Comparison of ENCODE assay signal across 9 mouse cellular contexts in genomic region chr9:107541005-107541404, GRCm38 (mm10). TPM values are rescaled to one million over a fixed set of nuclear protein-coding genes. Genes with fewer than 3 reads are reported as not detected.
A peak's percentile ranks its signal among the peaks of the same experiment; 100 is the strongest.
DNase-seq lines count a peak whose midpoint lies in the region; ATAC-seq and TF ChIP-seq lines count a peak whose summit lies in the region.
"Had no signal": no experiment of that assay in that cellular context is flagged by ENCODE, and none has a peak within 500 bp of the region (broad histone marks: within the 10 kb centered on the region; RNA-seq: fewer than 3 reads in every experiment).

No protein-coding gene starts in this region.

- peak overlapping the region; percentile 77 for H3K4me2 ChIP-seq in forebrain, embryonic 15.5 days (replicated peaks)
- peak overlapping the region; percentile 93 for H3K4me2 ChIP-seq in limb, embryonic 15.5 days
- H3K4me2 ChIP-seq in stomach, postnatal 0 days (replicated peaks; ENCODE audit: low read depth), result peak overlapping the region; percentile 78

- TF ChIP-seq EP300 in stomach, postnatal 0 days (optimal IDR thresholded peaks at IDR 0.05), result no peak

- no peak for TF ChIP-seq CTCF in stomach, postnatal 0 days (IDR thresholded peaks at IDR 0.05; ENCODE audit: low read depth)

- no peak overlapping the region; the same call in 1 of the 2 replicates for H3K27ac ChIP-seq in forebrain, embryonic 15.5 days (replicated peaks)
- 0 out of 2 replicates have a peak overlapping the region, but pooled peaks have one; percentile 77 for H3K27ac ChIP-seq in limb, embryonic 15.5 days
- no peak overlapping the region for H3K27ac ChIP-seq in stomach, postnatal 0 days (replicated peaks)

- no peak for DNase-seq in stomach, postnatal 0 days (ENCODE audit: low spot score)
- DNase-seq in left cerebral cortex, adult 8-10 months (ENCODE audit: low spot score in 2 of 2), result no peak
- no peak for DNase-seq in right cerebral cortex, postnatal 36 days (ENCODE audit: low spot score in 2 of 2)
- DNase-seq: adrenal gland, adult 8-10 months had no signal

- H3K9ac ChIP-seq in forebrain, embryonic 15.5 days (replicated peaks), result peak overlapping the region; percentile 65
- H3K9ac ChIP-seq in limb, embryonic 15.5 days, result no peak overlapping the region
- 0 out of 2 replicates have a peak overlapping the region, but pooled peaks have one; percentile 41 for H3K9ac ChIP-seq in stomach, postnatal 0 days (ENCODE audit: low read length)

- WGBS in forebrain, embryonic 15.5 days, result 35% methylated on average over 10 of the region's 10 CpGs
- WGBS in limb, embryonic 15.5 days, result 29% methylated on average over 10 of the region's 10 CpGs
- 20% methylated on average over 10 of the region's 10 CpGs for WGBS in stomach, postnatal 0 days

- H3K36me3 ChIP-seq in megakaryocyte, embryonic 14.5 days (replicated peaks; ENCODE audit: low read length), result peaks cover 67% of the 10 kb centered on the region
- H3K36me3 ChIP-seq in forebrain, embryonic 15.5 days, result peaks cover 46% of the 10 kb centered on the region
- peaks cover 53% of the 10 kb centered on the region for H3K36me3 ChIP-seq in limb, embryonic 15.5 days
- H3K36me3 ChIP-seq in stomach, postnatal 0 days (ENCODE audit: control insufficient read depth, insufficient read depth, low read length), result peaks cover 13% of the 10 kb centered on the region

- H3K4me1 ChIP-seq in megakaryocyte, embryonic 14.5 days, result peaks cover 74% of the 10 kb centered on the region
- H3K4me1 ChIP-seq in forebrain, embryonic 15.5 days, result peaks cover 46% of the 10 kb centered on the region
- peaks cover 50% of the 10 kb centered on the region for H3K4me1 ChIP-seq in limb, embryonic 15.5 days
- H3K4me1 ChIP-seq in stomach, postnatal 0 days (replicated peaks; ENCODE audit: control insufficient read depth, insufficient read depth), result peaks cover 5% of the 10 kb centered on the region; the same call in 1 of the 2 replicates

- no peaks in the 10 kb centered on the region for H3K27me3 ChIP-seq in megakaryocyte, embryonic 14.5 days (replicated peaks)
- H3K27me3 ChIP-seq in forebrain, embryonic 15.5 days, result no peaks in the 10 kb centered on the region
- no peaks in the 10 kb centered on the region for H3K27me3 ChIP-seq in limb, embryonic 15.5 days
- no peaks in the 10 kb centered on the region for H3K27me3 ChIP-seq in stomach, postnatal 0 days (ENCODE audit: control insufficient read depth, insufficient read depth, low read length)

- no peaks in the 10 kb centered on the region for H3K9me3 ChIP-seq in megakaryocyte, embryonic 14.5 days
- H3K9me3 ChIP-seq in forebrain, embryonic 15.5 days, result no peaks in the 10 kb centered on the region
- no peaks in the 10 kb centered on the region for H3K9me3 ChIP-seq in limb, embryonic 15.5 days
- H3K9me3 ChIP-seq in stomach, postnatal 0 days (ENCODE audit: control insufficient read depth, low read length), result no peaks in the 10 kb centered on the region

- H3K4me3 ChIP-seq in megakaryocyte, embryonic 14.5 days (replicated peaks), result peak overlapping the region; percentile 94
- H3K4me3 ChIP-seq in forebrain, embryonic 15.5 days, result peak overlapping the region; percentile 89
- H3K4me3 ChIP-seq in limb, embryonic 15.5 days, result peak overlapping the region; percentile 76
- peak overlapping the region; percentile 63; the same call in 1 of the 2 replicates for H3K4me3 ChIP-seq in stomach, postnatal 0 days (ENCODE audit: low read depth, low read length)

- ATAC-seq in megakaryocyte, adult 5-6 weeks (ENCODE audit: poor library complexity, severe bottlenecking), result no peak
- ATAC-seq in forebrain, embryonic 15.5 days (replicated peaks), result no peak
- no peak for ATAC-seq in limb, embryonic 15.5 days (ENCODE audit: insufficient number of reproducible peaks, low FRiP score, low TSS enrichment, low read depth)
- ATAC-seq in stomach, postnatal 0 days (ENCODE audit: low FRiP score, low TSS enrichment), result no peak

RNA-seq across cellular contexts. Expression of gene Cyb561d2, which starts 1.0 kb away (rescaled TPM):
- polyA plus RNA-seq in megakaryocyte, embryonic 14.5 days (2012; ENCODE audit: insufficient read depth, low replicate concordance), result 4.2 and 18.5 TPM in 2 replicates
- 12.8 and 15.5 TPM in 2 replicates for total RNA-seq in megakaryocyte, adult 5-6 weeks (2015)
- 14.2 and 21.7 TPM in 2 replicates for total RNA-seq in megakaryocyte, adult 5-6 weeks (2017)
- 34.7 and 36.0 TPM in 2 replicates for polyA plus RNA-seq in forebrain, embryonic 15.5 days (2015; fragmentation: Nextera tagmentation; extraction: Ambion mirVana)
- polyA plus RNA-seq in limb, embryonic 15.5 days (2015; fragmentation: Nextera tagmentation; extraction: Ambion mirVana), result 25.9 and 26.0 TPM in 2 replicates
- polyA plus RNA-seq in stomach, postnatal 0 days (2015; fragmentation: Nextera tagmentation; extraction: Ambion mirVana), result 26.7 and 28.2 TPM in 2 replicates
- total RNA-seq in left cerebral cortex, adult 8-10 months (2022), result 10 to 100 TPM; 16.3 to 20.6 (median 19.2) TPM

RNA-seq across cellular contexts. Expression of gene Nprl2, which starts 1.0 kb away (rescaled TPM):
- 0.37 TPM in 1 of 2 replicates, not detected in the other for polyA plus RNA-seq in megakaryocyte, embryonic 14.5 days (2012; ENCODE audit: insufficient read depth, low replicate concordance)
- total RNA-seq in megakaryocyte, adult 5-6 weeks (2015), result 8.3 and 12.5 TPM in 2 replicates
- 15.7 and 18.9 TPM in 2 replicates for total RNA-seq in megakaryocyte, adult 5-6 weeks (2017)
- 74.9 and 78.7 TPM in 2 replicates for polyA plus RNA-seq in forebrain, embryonic 15.5 days (2015; fragmentation: Nextera tagmentation; extraction: Ambion mirVana)
- polyA plus RNA-seq in limb, embryonic 15.5 days (2015; fragmentation: Nextera tagmentation; extraction: Ambion mirVana), result 40.4 and 44.1 TPM in 2 replicates
- 24.8 and 24.9 TPM in 2 replicates for polyA plus RNA-seq in stomach, postnatal 0 days (2015; fragmentation: Nextera tagmentation; extraction: Ambion mirVana)
- total RNA-seq in left cerebral cortex, adult 8-10 months (2022), result 10 to 100 TPM; 40.8 to 42.3 (median 41.8) TPM

RNA-seq across cellular contexts. Expression of gene Zmynd10, which starts 6.1 kb away (rescaled TPM):
- 0.68 TPM in 1 of 2 replicates, not detected in the other for polyA plus RNA-seq in megakaryocyte, embryonic 14.5 days (2012; ENCODE audit: insufficient read depth, low replicate concordance)
- total RNA-seq in megakaryocyte, adult 5-6 weeks (2015), result not detected in 2 replicates
- not detected in 2 replicates for total RNA-seq in megakaryocyte, adult 5-6 weeks (2017)
- polyA plus RNA-seq in forebrain, embryonic 15.5 days (2015; fragmentation: Nextera tagmentation; extraction: Ambion mirVana), result 3.7 and 4.6 TPM in 2 replicates
- 1.0 and 1.3 TPM in 2 replicates for polyA plus RNA-seq in limb, embryonic 15.5 days (2015; fragmentation: Nextera tagmentation; extraction: Ambion mirVana)
- polyA plus RNA-seq in stomach, postnatal 0 days (2015; fragmentation: Nextera tagmentation; extraction: Ambion mirVana), result 0.94 and 0.97 TPM in 2 replicates
- 1 to 10 TPM; 5.1 to 8.3 (median 6.3) TPM for total RNA-seq in left cerebral cortex, adult 8-10 months (2022)
- total RNA-seq: gastrocnemius, postnatal 4 days had no signal

RNA-seq across cellular contexts. Expression of gene Tmem115, which starts 7.3 kb away (rescaled TPM):
- 12.0 and 24.4 TPM in 2 replicates for polyA plus RNA-seq in megakaryocyte, embryonic 14.5 days (2012; ENCODE audit: insufficient read depth, low replicate concordance)
- 6.8 and 9.3 TPM in 2 replicates for total RNA-seq in megakaryocyte, adult 5-6 weeks (2015)
- 14.8 and 15.2 TPM in 2 replicates for total RNA-seq in megakaryocyte, adult 5-6 weeks (2017)
- 45.7 and 45.8 TPM in 2 replicates for polyA plus RNA-seq in forebrain, embryonic 15.5 days (2015; fragmentation: Nextera tagmentation; extraction: Ambion mirVana)
- 51.1 and 51.8 TPM in 2 replicates for polyA plus RNA-seq in limb, embryonic 15.5 days (2015; fragmentation: Nextera tagmentation; extraction: Ambion mirVana)
- polyA plus RNA-seq in stomach, postnatal 0 days (2015; fragmentation: Nextera tagmentation; extraction: Ambion mirVana), result 41.9 and 43.2 TPM in 2 replicates
- 10 to 100 TPM; 36.2 to 37.2 (median 36.9) TPM for total RNA-seq in left cerebral cortex, adult 8-10 months (2022)

RNA-seq across cellular contexts. Expression of gene Rassf1, which starts 10.3 kb away (rescaled TPM):
- polyA plus RNA-seq in megakaryocyte, embryonic 14.5 days (2012; ENCODE audit: insufficient read depth, low replicate concordance), result 10.3 and 12.6 TPM in 2 replicates
- total RNA-seq in megakaryocyte, adult 5-6 weeks (2015), result 34.3 and 37.7 TPM in 2 replicates
- total RNA-seq in megakaryocyte, adult 5-6 weeks (2017), result 46.7 and 57.3 TPM in 2 replicates
- 38.9 and 41.1 TPM in 2 replicates for polyA plus RNA-seq in forebrain, embryonic 15.5 days (2015; fragmentation: Nextera tagmentation; extraction: Ambion mirVana)
- polyA plus RNA-seq in limb, embryonic 15.5 days (2015; fragmentation: Nextera tagmentation; extraction: Ambion mirVana), result 89.7 and 95.4 TPM in 2 replicates
- polyA plus RNA-seq in stomach, postnatal 0 days (2015; fragmentation: Nextera tagmentation; extraction: Ambion mirVana), result 44.2 and 46.5 TPM in 2 replicates
- 10 to 100 TPM; 15.8 to 18.5 (median 16.9) TPM for total RNA-seq in left cerebral cortex, adult 8-10 months (2022)
